Mouse (Mus musculus) G1E (cell line): ENCODE results near the gene Tmed4.

Experiments used
- CTCF ChIP-seq: IDR thresholded peaks from 2 replicates; pipeline ENCODE4 v1.5.1; 2012; ENCODE audit warnings: low read depth, low read length, inconsistent platforms, mixed read lengths
- GATA1 ChIP-seq: IDR thresholded peaks from 2 replicates; pipeline ENCODE4 v1.6.1; 2012; ENCODE audit warnings: borderline replicate concordance, low read length, inconsistent platforms, mixed read lengths
- GATA2 ChIP-seq: IDR thresholded peaks from 2 replicates; pipeline ENCODE4 v1.6.1; 2012; ENCODE audit warnings: low read depth, low read length, inconsistent platforms, borderline replicate concordance
- POLR2AphosphoS5 ChIP-seq: IDR thresholded peaks from 2 replicates; pipeline ENCODE4 v1.6.1; 2012; ENCODE audit warnings: low read depth, low read length, inconsistent platforms; ENCODE audit not compliant: insufficient replicate concordance
- TAL1 ChIP-seq: conservative IDR thresholded peaks from 2 replicates; pipeline ENCODE4 v1.6.1; 2012; ENCODE audit warnings: low read depth, low read length, inconsistent platforms, mixed read lengths

DNA sequence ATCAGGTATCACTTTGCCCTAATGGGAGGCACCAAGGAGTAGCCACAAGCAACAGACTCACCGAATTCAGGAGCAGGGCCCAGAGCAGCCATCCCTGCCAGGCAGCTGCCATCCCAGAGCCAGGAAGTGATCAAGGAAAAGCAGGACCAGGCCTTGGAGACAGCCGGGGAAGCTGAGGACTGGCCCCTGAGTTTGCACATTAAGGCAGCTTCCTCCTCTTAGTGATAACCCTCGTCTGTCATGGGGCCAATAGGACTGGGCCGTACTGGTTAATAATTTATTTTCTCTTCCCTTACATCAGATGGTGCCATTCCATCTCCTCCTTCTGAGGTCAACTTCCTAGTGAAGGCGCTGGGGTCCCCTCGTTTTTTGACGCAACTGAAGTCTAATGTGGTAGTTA lies 44.7 kb downstream of the Tmed4 start, which contains the start of gene Npc1l1:
- TF ChIP-seq CTCF (no peak), GATA1 (no peak), TAL1 (no peak), POLR2AphosphoS5 (no peak), GATA2 (no peak)
